Mouse (Mus musculus) frontal cortex, adult 2 months (tissue): Measurements from ENCODE around the gene Tnfsf10. TPM values are rescaled to one million over a fixed set of nuclear protein-coding genes. Genes with fewer than 3 reads are reported as not detected.
"Not testable (repeated sequence)": the region's sequence is repeated elsewhere in the genome, so short reads cannot be mapped to it uniquely, and the experiment has no call there.

Experiments used
- DNase-seq, 2 experiments: peaks; one replicate each; pipeline ENCODE4 v3.0.0; 2022; ENCODE audit warnings: low spot score in 1 of 2; ENCODE audit errors: extremely low spot score in 1 of 2
- polyA plus RNA-seq: library from polyadenylated mRNA; depleted of rRNA; stranded (reverse); fragments of >200 nt; gene quantifications from 2 replicates; pipeline ENCODE4 v1.2.3, GENCODE M21; 2012; rRNA removed

Tnfsf10 gene
- polyA plus RNA-seq = 2.0 and 2.2 TPM in 2 replicates

DNA sequence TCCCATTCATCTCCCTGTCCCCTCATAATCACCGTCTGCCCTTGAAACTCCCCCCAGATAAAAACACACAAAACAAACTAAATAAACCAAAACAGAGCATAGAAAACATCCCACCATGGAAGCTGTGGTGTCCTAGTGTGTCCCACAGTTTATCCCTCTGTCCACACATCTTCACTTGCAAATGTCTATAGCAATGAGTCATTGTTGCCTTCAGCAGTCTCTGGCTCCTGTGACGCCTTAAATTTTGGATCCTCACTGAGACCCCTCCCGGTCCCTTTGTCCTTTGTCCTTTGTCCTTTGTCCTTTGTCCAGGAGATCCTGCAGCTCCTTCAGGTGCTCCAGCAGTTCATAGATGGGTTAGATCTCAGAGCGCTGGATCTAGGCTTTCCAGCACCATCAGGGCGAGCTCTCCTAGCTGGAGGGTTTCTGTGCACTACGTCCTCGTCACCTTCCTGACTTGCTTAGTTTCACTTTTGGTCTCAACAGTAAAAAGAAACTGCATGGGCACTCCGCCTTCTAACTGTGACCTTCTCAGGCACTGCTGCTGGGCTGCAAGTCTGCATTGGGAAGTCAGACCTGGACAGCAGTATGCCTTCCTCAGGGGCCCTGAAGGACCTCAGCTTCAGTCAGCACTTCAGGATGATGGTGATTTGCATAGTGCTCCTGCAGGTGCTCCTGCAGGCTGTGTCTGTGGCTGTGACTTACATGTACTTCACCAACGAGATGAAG lies at the start of gene Tnfsf10:
Tnfsf10 (plus strand) TSS at position 470 of the 729 bp plus-strand sequence.
- DNase-seq = no peak

DNA sequence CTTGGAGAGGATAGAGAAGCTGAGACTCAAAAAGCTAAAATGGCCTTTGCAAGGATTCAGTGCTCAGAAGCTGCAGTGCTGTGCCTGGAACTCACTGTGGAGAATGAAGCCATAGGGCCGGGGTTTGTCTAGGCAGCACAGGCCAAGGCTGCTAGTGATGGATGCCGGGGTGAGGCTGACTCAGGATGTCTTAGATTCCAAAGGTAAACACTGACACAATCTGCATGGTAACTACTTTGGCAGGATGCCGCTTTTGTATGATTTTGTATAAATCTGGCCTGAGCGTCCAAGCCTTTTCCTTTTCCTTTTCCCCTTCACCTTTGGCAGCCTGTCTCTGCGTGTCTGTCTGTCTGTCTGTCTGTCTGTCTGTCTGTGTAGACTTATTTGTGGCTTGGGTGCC lies 49.5 kb upstream of the Tnfsf10 start:
- DNase-seq = no peak

DNA sequence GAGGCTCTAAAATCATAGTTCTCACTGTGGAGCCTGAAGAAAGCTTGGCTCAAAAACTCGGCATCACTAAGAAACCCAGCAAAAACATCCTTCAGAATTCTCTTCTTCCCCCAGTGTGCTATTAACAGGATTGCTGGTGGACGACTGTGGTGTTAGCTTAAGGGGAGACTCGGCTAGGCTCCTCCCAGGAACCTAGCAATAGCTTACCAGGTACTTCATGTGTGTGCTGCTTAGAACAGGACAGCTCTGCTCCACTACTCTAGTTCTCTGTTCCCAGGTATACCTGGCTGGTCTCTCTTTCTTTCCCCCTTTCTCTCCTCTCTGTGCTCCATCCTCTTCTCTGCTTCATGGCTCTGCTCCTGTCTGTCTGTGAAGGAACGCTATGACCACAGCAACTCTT lies 48.9 kb upstream of the Tnfsf10 start:
- DNase-seq = no peak

DNA sequence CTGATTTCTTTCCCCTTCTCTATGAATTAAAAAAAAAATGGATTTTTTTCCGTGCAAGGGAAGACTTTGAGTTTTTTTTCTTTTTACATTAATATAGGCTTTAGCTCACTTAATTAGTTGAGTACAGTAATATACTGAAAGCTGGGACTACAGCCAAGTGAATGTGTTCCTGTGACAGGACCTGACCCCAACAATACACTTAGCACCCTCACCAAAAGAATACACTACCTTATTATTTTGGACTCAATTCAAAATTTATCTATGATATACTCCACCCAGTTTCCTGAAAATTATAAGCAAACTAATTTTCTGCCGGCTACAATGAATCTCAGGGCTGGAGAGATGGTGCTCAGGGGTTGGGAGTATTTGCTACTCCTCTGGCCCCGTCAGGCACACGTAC lies 47.7 kb upstream of the Tnfsf10 start:
- DNase-seq = no peak

DNA sequence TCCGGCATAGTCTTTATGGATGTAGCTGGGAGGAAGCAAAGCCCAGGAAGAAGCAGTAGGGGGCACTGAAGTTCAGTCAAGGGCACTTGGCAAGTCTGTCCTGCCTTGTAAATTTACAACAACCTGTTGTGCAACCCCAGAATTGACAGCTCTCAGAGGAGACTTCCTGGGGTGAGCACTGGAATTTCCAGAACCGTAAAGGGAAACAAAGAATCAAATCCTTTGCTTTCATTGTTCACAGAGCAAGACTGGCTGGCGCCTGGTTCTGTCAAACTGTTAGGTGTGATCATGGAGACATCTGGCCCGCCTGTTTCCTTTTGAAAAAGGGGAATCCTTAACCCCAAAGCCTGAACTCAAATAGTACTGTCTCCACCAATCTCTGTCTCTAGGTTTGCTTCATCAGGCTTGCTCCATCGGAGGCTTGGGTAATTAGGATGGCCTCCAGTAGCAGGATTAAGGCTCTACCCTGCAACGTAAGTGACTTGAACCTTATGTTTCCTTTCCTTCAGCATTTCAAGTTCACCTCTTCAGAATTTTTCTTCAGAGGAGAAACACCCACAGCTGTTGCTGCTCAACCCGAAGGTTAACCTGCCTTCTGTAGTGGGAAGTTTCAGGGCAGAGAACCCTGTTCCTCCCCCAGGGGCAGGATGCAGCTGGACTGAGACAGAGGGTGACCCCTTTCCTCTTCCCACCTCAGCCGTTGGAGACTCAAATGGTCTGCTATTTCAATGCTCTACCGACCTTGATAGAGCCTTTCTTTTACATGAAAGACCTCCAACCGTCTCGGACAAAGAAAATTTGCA lies 46.5 kb upstream of the Tnfsf10 start:
- DNase-seq = no peak

DNA sequence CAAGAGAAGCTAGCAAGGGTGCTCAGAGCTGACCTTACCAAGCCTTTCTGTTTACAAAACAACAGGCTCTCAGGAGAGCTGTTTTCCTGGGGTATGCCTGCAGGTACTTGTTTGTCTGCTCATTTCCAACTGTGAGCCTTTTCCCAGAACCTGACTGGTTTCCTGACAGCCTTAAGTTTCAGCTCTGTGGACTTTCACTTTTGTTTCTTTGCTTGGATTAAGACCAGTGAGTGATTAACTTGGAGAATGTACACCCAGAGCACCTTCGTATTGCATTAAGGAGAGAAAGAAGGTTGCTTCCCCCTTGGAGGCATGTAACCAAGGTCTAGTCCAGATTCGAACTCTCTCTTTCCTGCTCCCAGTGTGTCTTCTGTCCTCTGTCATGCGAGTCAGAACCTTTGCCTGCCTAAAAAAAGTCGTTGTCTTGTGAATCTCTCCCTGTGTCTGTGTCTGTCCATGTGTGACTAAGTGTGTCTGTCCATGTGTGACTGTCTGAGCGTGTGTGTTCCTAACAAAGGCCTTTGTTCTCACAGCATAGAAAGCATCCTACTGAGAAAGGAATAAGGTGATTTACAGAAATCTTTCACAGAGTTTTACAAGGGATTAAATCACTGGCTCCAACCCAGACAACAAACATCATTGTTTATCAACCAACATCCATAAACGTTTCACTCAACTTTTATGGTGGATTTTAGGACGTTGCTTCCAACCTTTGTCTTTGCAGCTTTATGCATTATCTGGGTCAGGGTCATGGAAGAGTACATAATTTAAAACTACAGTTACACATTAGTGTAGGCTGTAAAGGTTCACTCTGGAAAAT lies 43.7 kb upstream of the Tnfsf10 start:
- no peak for DNase-seq

DNA sequence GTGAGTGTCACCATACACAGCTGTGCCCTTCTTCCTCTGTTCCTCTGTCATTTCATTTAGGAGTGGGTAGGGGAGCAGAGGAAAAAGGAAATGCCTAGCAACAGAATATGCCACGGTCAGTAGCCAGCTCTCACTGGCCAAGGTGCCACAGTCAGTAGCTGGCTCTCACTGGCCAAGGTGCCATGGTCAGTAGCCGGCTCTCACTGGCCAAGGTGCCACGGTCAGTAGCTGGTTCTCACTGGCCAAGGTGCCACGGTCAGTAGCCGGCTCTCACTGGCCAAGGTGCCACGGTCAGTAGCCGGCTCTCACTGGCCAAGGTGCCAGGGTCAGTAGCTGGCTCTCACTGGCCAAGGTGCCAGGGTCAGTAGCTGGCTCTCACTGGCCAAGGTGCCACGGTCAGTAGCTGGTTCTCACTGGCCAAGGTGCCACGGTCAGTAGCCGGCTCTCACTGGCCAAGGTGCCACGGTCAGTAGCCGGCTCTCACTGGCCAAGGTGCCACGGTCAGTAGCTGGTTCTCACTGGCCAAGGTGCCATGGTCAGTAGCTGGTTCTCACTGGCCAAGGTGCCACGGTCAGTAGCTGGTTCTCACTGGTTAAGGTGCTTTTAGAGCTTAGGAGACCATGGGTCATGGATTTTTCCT lies 37.4 kb upstream of the Tnfsf10 start:
- DNase-seq = not testable (repeated sequence)

DNA sequence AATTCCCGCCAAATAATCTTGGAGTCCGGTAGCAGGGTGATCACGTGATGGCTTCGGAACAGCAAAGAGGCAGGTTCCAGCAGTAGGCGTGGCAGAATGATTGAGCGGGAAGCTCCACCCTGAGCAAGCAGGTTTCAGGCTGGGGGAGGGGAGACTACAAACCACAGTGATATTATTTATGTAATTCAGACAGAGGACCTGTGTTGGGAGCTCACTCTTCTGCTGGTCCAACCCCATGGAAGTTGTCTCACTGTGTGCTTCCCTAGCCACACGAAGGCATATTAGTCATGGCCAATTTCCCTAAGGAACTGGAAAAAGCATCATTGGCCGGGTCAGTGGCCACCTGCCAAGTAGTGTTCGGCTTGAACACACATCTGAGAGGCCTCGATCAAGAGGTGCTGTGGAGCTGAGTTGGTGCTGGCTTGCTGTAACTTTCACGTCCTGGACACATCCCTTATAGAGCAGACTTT lies 36.5 kb upstream of the Tnfsf10 start:
- no peak for DNase-seq

DNA sequence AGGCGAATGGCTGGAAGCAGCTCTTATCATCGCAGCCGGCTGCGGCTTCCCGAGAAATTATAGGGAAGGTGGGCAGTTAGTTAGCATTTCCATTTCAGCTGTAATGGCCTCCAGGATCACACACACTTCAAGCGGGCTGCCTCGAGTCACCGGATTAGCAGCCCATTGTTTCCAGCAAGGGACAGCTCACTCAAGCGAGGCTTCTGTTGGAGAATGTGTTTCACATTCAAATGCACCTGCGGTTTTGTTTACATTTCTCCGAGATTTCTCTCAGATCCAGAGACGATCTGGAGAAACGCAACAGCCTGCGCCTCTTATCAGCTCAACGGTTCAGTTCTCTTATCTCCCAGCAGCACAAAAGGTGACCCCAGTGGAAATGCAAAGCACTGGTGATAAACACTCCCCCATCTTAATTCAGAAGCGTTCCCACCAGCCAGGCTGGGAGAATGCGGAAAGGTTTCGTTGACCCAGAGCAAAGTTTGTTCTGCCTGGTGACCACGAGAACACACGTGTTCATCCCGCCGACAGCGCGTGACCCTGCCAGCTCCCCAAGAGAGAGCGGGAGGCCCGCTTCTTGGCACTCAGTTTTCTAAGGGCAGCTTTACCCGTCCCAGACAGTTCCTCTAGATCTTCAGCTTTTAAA lies 33.6 kb upstream of the Tnfsf10 start:
- peak in 1 of 2 experiments; percentile 5 for DNase-seq

DNA sequence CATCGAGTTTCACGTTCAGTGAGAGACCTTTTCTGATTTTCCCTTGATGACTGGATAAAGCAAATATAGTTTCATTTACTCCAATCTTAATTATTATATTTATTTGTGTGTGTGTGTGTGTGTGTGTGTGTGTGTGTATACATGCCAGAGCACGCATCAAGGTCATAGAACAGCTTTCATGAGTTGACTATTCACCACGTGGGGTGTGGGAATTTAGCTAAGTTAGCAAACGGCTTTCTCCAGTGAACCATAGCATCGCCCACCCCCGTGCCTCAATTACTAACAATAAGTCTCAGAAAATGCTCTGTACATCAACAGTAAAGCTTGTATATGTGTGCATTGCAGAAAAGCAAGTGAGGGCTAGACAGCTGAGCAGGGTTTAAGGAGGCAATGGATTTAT lies 33.0 kb upstream of the Tnfsf10 start:
- no peak for DNase-seq

DNA sequence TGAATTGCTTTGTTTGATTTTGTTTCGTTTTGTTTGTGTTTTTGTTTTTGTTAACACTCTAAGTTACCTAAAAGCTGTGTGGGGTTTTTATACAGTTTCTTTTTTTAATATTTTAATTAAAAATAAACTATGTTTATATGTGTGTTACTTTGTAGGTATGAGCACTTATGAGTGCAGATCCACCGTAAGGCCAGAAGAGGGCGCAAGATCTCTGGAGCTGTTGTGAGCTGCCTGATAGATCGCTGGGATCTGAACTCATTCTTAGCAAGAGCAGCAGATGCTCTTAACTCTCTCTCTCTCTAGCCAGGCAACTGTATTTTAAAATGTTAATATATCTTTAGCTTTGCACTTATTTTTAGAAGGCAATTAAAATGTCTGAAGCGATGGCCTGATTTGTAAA lies 32.6 kb upstream of the Tnfsf10 start:
- no peak for DNase-seq

DNA sequence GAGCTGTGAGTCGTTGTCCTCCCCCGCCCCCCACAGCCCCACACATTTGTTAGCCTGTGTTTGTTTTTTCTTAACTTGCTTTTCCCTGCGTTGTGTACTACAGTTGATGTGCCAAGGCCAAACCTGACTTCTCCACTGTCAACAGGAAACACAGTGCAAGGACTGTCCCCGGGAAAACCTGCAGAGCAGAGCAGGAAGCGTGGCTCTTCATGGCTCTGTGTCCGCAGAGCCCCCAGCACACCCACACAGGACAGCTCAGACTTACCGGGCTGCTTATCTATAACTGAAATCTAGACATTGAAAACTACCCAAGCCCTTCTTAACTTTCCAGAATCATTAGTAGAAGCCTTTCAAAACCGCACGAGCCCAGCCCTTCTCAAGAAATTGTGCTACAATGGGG lies 31.8 kb upstream of the Tnfsf10 start:
- DNase-seq = no peak

DNA sequence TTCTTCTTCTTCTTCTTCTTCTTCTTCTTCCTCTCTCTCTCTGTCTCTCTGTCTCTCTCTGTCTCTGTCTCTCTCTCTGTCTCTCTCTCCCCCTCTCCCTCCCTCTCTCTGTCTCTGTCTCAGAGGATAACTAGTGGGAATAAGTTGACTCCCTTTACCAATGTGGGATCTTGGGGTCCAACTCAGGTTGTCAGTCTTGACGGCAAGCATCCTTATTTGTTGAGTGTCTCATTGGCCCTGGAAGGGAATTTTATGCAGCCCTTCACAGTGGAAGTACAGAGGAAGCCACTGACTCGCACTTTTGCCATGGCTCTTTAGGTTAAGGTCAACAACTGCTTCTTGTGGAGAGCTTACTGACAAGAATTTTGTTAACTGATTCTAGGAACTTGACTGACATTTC lies 28.5 kb upstream of the Tnfsf10 start:
- DNase-seq = no peak

DNA sequence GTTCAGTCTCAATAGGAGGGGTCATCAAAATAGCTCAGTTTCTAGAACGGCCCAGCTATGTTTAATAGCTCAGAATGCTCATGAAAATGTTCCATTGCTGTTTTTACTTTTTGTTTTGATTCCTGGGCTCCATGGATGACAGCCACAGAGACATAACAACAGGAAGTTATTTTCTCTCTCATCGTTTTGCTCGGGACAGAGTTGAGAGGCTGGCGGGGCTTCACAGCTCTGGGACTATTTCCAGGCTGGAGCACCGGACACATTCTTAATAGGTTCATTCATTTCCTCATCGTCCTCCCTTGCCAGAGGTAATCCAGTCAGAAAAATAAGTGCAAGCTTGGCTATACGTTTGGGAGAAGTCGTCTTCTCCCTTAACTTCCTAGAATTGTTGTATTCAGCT lies 27.9 kb upstream of the Tnfsf10 start:
- no peak for DNase-seq

DNA sequence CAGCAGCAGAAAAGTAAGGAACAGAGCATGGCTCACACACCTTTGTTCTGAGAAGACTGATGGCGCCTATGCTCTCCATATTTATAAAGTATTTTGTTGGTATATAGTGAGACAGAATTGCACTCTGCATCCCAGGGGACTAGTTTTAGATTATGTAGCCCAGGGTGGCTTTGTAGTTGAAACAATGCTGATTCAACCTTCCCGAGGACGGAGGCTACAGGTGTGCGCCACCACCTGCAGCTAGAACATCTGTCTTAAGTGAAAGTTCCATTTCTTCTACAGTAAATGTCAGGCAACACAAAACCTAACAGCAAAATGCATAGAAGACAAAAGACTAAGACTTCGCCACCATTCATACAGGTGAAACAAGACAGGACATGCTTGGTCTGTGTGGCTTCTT lies 26.5 kb upstream of the Tnfsf10 start:
- DNase-seq = no peak

DNA sequence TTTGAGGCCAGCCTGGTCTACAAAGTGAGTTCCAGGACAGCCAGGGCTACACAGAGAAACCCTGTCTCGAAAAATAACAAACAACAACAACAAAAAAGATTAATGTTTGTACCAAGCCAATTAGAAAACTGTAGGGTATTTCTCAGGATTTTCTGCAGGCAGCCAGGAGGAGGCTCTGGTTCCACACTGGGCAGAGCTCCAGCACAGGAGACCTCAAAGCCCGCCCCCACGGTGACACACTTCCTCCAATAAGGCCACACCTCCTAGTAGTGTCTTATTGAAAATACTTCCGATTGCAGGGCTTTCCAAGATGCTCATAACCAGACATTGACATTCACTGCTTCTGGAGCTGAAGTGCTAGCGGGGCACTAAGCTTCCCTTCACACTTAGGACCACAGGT lies 25.9 kb upstream of the Tnfsf10 start:
- DNase-seq = not testable (repeated sequence)

DNA sequence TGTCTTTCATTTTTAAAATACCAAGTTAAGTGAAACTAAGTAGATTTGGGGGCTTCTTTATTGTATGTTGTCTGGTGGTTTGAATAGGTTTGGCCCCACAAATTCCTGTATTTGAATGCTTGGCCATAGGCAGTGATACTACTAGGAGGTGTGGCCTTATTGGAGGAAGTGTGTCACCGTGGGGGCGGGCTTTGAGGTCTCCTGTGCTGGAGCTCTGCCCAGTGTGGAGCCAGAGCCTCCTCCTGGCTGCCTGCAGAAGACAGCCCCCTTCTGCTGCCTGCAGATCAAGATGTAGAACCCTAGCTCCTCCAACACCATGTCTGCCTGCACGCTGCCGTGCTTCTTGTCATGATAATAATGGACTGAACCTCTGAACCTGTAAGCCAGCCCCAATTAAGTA lies 25.4 kb upstream of the Tnfsf10 start:
- DNase-seq = not testable (repeated sequence)

DNA sequence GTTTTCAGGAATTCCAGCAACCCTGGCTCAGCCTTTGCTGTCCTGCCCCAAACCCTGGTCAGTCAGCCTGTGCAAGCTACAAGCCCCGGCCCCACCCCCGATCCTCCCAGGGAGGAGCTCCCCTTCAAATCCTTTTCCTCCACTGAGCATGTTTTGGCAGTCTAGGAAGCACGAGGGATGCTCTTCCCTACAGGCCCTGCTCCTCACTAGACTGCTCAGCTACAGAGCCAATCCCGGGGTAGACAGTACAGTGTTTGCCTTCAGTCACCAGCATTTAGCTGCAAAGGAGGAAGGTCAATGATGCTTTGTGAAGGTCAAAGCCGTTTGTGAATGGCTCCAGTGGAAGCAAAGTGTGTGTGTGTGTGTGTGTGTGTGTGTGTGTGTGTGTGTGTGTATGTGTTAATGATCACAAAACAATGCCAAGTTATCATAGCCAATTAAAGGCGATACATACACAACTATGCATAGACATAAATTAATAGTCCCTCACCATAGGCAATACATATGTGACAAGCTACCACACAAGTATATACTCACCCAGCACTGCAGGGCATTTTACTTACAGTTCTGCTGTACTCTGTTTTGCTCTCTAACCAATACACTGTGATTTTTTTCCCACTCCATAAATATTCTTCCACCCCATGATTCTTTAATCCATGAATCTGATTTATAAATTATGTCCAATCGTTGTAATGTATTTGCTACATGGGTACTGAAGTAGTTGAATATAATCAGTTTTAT lies 23.0 kb upstream of the Tnfsf10 start:
- DNase-seq = no peak

DNA sequence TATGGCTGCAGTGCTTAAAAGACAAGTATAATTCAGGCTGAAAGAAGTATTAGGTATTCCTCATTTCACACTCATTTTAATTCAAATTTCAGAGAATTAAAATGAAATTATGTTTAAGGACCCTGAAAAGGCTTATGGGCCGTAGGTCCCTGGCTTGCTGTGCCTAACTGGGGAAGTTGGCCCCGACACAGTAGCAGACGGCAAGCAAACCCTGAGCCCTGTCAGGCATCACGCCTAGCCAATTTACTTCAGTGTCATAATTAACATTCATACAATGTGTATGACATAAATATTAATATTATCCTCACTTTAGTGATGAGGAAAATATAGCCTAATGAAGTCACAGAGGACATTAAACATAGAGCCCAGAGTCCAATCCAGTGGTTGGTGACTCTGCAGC lies 16.4 kb upstream of the Tnfsf10 start:
- no peak for DNase-seq
